Mouse (Mus musculus) E14TG2a.4 (cell line): ENCODE results near the gene Ankrd23.

Experiments used
- CTCF ChIP-seq: conservative IDR thresholded peaks from 2 replicates; pipeline ENCODE4 v1.5.1; 2014; ENCODE audit warnings: low read length
- NANOG ChIP-seq: IDR thresholded peaks from 2 replicates; pipeline ENCODE4 v1.6.1; 2014; ENCODE audit warnings: borderline replicate concordance, low read length, mixed read lengths
- POU5F1 ChIP-seq: IDR thresholded peaks from 2 replicates; pipeline ENCODE4 v1.6.1; 2014; ENCODE audit warnings: low read length, borderline replicate concordance

GRCm38 (mm10) chr1:36528351-36528750 lies 8.3 kb downstream of the Ankrd23 start:
- TF ChIP-seq CTCF = no peak
- no peak for TF ChIP-seq POU5F1
- no peak for TF ChIP-seq NANOG
